Comparison of ENCODE assay signal across 14 mouse cellular contexts in the genomic region with DNA sequence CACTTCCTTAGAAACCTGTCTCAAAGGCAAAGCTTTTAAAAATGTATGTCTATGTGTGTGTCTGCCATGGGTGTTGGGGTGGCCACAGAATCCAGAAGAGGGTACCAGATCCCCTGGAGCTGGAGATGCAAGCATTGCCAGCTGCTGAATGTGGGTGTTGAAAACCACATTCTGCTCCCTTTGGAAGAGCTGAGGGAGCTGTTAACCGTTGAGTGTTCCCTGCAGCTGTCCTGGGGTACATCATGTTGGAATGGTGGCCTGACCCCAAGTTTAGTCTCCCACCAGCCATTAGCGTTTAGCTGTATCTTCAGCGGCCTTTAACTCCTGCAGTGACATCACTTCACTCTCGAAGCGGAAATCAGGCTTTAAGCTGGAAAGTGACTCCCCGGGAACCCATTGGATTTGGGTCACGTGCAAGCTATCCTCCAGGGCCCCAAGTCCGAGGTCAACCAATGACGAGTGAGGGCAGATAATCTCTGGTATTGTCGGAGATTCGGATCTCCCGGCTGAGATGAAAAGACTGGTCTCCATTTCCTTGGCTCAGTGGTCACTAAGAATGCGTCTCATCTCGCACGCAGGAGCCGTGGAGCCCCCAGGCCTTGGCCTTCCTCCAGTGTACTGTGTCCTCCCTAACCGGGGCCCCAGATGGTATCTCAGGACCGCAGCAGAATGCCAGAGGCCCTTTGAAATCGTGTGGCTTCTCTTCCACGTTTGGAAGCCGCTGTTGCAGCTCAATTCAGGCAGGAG.
DNase-seq lines count a peak whose midpoint lies in the region; ATAC-seq lines count a peak whose summit lies in the region.
"Had no signal": no experiment of that assay in that cellular context is flagged by ENCODE, and none has a peak within 500 bp of the region (broad histone marks: within the 10 kb centered on the region; RNA-seq: fewer than 3 reads in every experiment).

No protein-coding gene starts in this region.

- no peak overlapping the region for H3K9ac ChIP-seq in kidney, embryonic 15.5 days
- H3K9ac ChIP-seq: heart, embryonic 13.5 days; limb, embryonic 13.5 days had no signal

- H3K27me3 ChIP-seq in kidney, embryonic 15.5 days, result no peaks in the 10 kb centered on the region

- H3K36me3 ChIP-seq in kidney, embryonic 15.5 days, result no peaks in the 10 kb centered on the region
- H3K36me3 ChIP-seq: heart, embryonic 13.5 days; limb, embryonic 13.5 days had no signal

- H3K4me1 ChIP-seq in kidney, embryonic 15.5 days, result peaks cover 14% of the 10 kb centered on the region

- H3K4me3 ChIP-seq in kidney, embryonic 15.5 days (replicated peaks), result no peak overlapping the region
- H3K4me3 ChIP-seq: heart, embryonic 13.5 days; limb, embryonic 13.5 days had no signal

- 31% methylated on average over 21 of the region's 21 CpGs for WGBS in kidney, embryonic 15.5 days

- H3K9me3 ChIP-seq in kidney, embryonic 15.5 days (replicated peaks), result no peaks in the 10 kb centered on the region
- H3K9me3 ChIP-seq: heart, embryonic 13.5 days; limb, embryonic 13.5 days had no signal

- peak overlapping the region; percentile 84 for H3K27ac ChIP-seq in kidney, embryonic 15.5 days
- H3K27ac ChIP-seq: heart, embryonic 13.5 days; limb, embryonic 13.5 days; macrophage had no signal

- peak; percentile 85 for ATAC-seq in kidney, embryonic 15.5 days (replicated peaks; ENCODE audit: low FRiP score)

- H3K4me2 ChIP-seq in kidney, embryonic 15.5 days, result 0 out of 2 replicates have a peak overlapping the region, but pooled peaks have one; percentile 4
- H3K4me2 ChIP-seq: heart, embryonic 13.5 days; limb, embryonic 13.5 days had no signal

- peak; percentile 77 to 87 for DNase-seq in cerebellum, postnatal 10 days
- DNase-seq in cerebellum, adult 18-20 months, result no peak
- no peak for DNase-seq in kidney, postnatal 36 days
- DNase-seq in testis, postnatal 14 days (ENCODE audit: low spot score), result peak; percentile 49
- no peak for DNase-seq in testis, postnatal 10 days (ENCODE audit: low spot score)
- DNase-seq in retina, postnatal 7 days (ENCODE audit: low read depth, low spot score), result peak; percentile 21
- DNase-seq in c-Kit-positive CD71-positive TER-119-positive erythroid progenitor cells, embryonic 14.5 days (ENCODE audit: low spot score), result no peak
- DNase-seq: adrenal gland, adult 2 months; cerebellum, postnatal 25 days; thymus, postnatal 25 days had no signal

Comparison
In these comparisons a context has a peak if more than half of its experiments do, and no peak if none do; other contexts are left out.
1. DNase-seq: peak in cerebellum, postnatal 10 days (2 of 2), testis, postnatal 14 days (single experiment) and retina, postnatal 7 days (single experiment); none in cerebellum, adult 18-20 months (0 of 2), kidney, postnatal 36 days (0 of 2), testis, postnatal 10 days (single experiment) and c-Kit-positive CD71-positive TER-119-positive erythroid progenitor cells, embryonic 14.5 days (single experiment).